Mouse (Mus musculus): ENCODE measurements around the gene Vapa. TPM values are rescaled to one million over a fixed set of nuclear protein-coding genes. Genes with fewer than 3 reads are reported as not detected.

Gene Vapa
- total RNA-seq, 2 experiments from 2014 or later = 150 to 151 TPM

DNA sequence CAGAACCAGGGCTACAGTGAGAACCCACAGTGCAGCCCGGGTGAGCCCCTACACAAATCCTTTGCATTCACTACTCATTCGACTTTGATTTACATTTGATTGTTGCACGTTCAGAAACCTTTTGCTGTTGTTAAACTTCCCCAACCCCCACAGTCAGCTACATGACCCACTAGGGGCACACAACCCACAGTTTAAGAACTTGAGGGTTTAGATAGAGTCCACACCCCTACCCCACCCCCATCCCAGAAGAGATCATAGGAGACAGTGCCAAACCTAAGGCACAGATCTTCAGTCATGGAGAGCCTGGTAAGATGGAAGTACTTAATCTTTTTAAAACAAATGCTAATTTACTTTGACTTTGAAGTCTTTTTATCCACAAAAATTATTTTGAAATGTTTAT lies 2.3 kb upstream of the Vapa start:
- no peak overlapping the region for H3K27ac ChIP-seq
- intact Hi-C loops (cut with DNase I) = loop anchor here (2.0 kb wide), 1 partner anchor 167 kb away; the partner anchor contains the start of gene Ppp4r1
- H3K4me3 ChIP-seq = no peak overlapping the region
- DNase-seq (ENCODE audit: extremely low spot score in 1 of 2, low spot score in 2 of 2) = no peak
- no peak for TF ChIP-seq CTCF (IDR thresholded peaks at IDR 0.05)

DNA sequence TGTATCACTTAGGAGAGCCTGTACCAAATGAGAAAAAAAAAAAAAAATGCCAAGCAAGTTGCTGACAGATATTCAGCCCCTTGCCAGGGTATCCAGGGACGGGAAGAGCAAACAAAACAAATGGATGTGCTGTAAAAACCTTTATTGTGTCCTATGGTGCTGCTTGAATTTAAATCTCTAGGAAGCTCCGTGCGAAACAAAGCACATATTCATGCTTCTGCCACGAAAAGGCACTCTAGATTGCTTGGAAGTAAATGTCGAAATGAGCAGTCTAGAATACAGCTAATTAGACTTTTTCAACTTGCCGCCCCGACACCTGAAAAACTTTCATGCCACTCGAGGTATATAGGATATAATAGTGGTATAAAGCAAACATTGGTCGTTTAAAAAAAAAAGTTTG lies 1.1 kb upstream of the Vapa start:
- intact Hi-C loops (cut with DNase I) = loop anchor here (1.0 to 5.0 kb wide), 4 partner anchors 29 to 168 kb away; partner anchors contain the start of gene Ppp4r1
- TF ChIP-seq CTCF (IDR thresholded peaks at IDR 0.05) = no peak
- peak overlapping the region; percentile 99 for H3K27ac ChIP-seq
- peak overlapping the region; percentile 96 for H3K4me3 ChIP-seq
- no peak for DNase-seq (ENCODE audit: extremely low spot score in 1 of 2, low spot score in 2 of 2)

DNA sequence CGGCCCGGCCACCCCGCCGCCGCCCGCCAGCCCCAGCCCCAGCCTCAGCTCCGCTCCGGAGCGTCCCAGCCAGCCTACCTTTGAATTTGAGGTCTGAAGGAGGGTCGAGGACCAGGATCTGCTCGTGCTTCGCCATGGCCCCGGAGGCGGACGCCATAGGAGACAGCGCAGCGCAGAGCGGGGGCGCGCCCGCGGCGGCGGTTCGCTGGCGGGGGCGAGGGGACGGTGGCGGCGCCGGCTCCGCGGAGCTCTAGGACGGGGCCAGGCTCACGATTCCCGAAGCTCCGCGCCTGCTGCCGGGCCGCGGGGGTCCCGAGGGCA lies 253 bp downstream of the Vapa start:
- TF ChIP-seq CTCF (IDR thresholded peaks at IDR 0.05) = no peak
- DNase-seq (ENCODE audit: extremely low spot score in 1 of 2, low spot score in 2 of 2) = no peak
- intact Hi-C loops (cut with DNase I) = loop anchor here (5.0 kb wide), 2 partner anchors 64 to 89 kb away; no protein-coding TSS in a partner anchor
- Histone ChIP-seq H3K4me3 (peak overlapping the region; percentile 96), H3K27ac (peak overlapping the region; percentile 99)

DNA sequence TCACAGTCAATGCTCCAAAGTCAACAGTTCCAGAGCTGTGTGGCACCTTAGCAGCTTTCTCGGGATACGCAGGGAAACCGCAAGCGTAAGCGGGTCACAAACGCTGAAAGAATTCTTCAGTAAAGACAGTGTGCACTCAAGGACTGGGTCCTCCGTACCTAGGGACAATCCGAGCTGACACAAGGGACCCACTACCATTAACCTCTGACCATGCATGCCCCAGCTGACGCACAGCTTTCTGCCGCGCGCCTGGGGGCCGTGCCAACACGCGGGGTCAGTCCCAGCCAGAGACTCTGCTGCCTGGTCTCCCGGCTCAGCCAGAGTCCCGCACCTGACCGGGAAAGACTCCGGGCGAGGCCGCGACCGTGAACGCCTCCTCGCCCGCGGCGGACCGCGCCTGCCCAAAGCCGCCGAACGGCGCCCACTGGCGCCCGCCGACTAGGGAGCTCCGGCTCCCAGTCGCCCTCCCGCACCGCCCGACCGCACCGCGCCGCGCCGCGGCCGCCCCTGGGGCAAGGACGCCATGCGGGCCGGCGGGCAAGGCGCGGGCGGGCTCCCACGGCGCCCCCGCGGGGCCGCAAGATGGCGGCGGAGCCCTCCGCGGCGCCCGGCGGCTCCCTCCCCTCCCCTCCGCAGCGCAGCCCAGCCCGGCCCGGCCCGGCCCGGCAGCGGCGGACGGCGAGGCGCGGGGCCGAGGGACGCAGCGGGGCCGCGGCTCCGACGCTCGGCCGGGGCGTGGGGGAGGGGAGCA lies 789 bp downstream of the Vapa start:
- DNase-seq (ENCODE audit: extremely low spot score in 1 of 2, low spot score in 2 of 2) = peak; percentile 43 to 47
- peak overlapping the region; percentile 99 for H3K27ac ChIP-seq
- no peak for TF ChIP-seq CTCF (IDR thresholded peaks at IDR 0.05)
- intact Hi-C loops (cut with DNase I) = loop anchor here (5.0 kb wide), 2 partner anchors 65 to 90 kb away; no protein-coding TSS in a partner anchor
- H3K4me3 ChIP-seq = peak overlapping the region; percentile 96

DNA sequence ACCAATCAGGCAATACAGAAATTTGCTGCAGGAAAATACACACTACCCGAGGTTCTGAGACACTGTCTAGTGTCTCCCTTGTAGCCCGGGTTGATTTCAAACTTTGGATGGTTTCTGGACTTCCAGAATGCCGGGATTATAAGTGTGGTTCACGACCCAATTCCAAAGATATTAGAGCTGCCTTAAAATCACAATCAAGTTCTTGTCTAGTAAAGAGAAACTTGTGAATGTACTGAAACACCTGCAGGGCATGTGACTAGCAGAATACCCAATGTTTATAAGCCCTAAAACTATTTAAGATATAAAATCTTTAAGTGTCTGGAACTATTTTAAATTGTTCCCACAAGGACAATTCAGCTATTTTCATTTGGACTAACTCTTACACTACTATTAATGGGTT lies 1.6 kb downstream of the Vapa start:
- Histone ChIP-seq H3K4me3 (peak overlapping the region; percentile 96), H3K27ac (no peak overlapping the region)
- no peak for DNase-seq (ENCODE audit: extremely low spot score in 1 of 2, low spot score in 2 of 2)
- TF ChIP-seq CTCF (IDR thresholded peaks at IDR 0.05) = no peak
- intact Hi-C loops (cut with DNase I) = loop anchor here (5.0 kb wide), 2 partner anchors 66 to 91 kb away; no protein-coding TSS in a partner anchor

DNA sequence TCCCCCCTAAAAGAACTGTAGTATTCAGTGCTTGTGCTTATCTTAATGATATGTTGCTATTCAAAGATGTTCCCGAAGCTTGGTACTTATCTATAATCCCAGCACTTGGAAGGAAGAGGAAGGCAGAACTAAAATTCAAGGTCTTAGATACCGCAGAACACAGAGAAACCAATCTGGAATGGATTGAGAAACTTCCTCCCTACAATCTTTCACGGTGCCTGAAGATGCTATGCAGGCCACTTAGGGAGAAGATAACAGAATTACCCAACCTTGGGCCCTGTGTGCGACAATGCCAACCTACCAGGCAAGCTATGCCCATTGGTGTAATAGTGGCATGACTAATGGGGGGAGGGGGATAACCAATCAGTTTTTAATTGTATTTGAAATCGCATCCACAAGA lies 4.6 kb downstream of the Vapa start:
- DNase-seq (ENCODE audit: extremely low spot score in 1 of 2, low spot score in 2 of 2) = no peak
- no peak for TF ChIP-seq CTCF (IDR thresholded peaks at IDR 0.05)
- H3K4me3 ChIP-seq = no peak overlapping the region

DNA sequence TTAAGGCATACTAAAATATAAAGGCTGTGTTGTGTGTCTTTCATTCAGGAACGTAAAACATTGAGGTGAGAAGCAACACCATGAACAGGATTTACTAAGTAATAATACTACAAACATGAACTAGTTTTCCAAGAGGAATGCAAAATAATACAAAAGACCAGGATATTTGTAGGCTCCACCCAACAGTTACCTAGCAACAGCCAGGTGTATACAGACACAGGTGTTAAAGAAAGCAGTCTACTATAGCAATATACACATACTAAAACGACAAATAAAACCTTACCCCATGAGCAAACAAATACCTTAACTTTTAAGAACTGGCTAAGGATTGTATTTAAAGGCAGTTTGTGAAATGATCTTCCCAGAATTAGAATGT lies 5.1 kb downstream of the Vapa start:
- intact Hi-C loops (cut with DNase I) = no loop called here
- Histone ChIP-seq H3K27ac (no peak overlapping the region), H3K4me3 (no peak overlapping the region)
- TF ChIP-seq CTCF (IDR thresholded peaks at IDR 0.05) = no peak
- no peak for DNase-seq (ENCODE audit: extremely low spot score in 1 of 2, low spot score in 2 of 2)

More for the DNA sequence above, 4.6 kb downstream of the Vapa start:
- H3K27ac ChIP-seq = no peak overlapping the region
- intact Hi-C loops (cut with DNase I) = no loop called here

DNA sequence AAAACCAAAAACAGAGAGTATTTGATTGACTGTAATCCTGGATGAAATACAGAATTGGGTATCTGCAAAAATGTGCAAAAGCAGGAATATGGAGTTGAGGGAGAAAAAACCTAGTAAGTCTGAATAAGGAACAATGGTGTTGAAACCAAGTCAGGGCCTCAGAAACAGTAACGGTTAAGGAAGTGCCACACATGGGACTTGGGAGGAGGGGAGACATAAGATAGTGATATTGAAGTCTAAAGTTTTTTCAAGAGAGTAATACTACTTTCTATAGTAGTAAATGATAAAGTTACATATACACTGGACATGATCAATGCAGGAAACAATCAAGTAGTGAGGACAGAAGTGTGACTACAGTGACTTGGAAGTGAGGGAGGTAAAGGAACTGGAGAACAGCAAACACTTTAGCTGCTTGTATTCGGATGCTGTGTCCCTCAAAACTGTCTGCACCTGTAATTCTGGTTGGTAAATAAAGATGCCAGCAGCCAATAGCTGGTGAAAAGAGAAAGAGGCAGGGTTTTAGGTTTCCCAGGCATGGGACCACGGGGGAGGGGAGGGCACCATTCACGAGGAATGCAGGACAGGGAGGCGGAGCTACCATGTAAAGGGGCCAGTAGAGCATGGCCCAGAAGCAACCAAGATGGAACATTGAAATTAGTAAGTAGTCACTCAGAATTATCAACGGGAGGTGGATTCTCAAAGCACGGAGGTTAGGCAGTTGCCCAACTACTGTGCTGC lies 5.6 kb downstream of the Vapa start:
- Histone ChIP-seq H3K4me3 (no peak overlapping the region), H3K27ac (no peak overlapping the region)
- intact Hi-C loops (cut with DNase I) = no loop called here
- TF ChIP-seq CTCF (IDR thresholded peaks at IDR 0.05) = no peak
- no peak for DNase-seq (ENCODE audit: extremely low spot score in 1 of 2, low spot score in 2 of 2)

DNA sequence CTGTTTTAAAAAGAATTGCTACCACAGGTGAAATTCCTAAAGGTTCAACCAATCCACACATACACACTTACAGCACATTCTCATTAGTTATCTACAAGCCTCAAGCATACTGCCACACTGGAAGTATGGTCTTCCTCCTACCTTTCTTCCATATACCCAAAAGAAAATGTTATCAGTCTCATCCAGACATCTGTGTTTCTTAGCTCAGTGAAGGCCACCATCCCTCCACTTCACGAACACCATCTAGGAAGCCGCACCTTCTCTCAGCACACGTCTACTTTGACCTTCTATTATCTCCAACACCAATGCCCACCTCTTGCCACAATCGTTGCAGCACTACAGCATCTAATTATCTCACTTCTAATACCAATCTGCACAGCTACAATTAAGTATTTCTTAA lies 7.3 kb downstream of the Vapa start:
- no peak for DNase-seq (ENCODE audit: extremely low spot score in 1 of 2, low spot score in 2 of 2)
- TF ChIP-seq CTCF (IDR thresholded peaks at IDR 0.05) = no peak
- H3K27ac ChIP-seq = no peak overlapping the region
- intact Hi-C loops (cut with DNase I) = no loop called here
- no peak overlapping the region for H3K4me3 ChIP-seq

DNA sequence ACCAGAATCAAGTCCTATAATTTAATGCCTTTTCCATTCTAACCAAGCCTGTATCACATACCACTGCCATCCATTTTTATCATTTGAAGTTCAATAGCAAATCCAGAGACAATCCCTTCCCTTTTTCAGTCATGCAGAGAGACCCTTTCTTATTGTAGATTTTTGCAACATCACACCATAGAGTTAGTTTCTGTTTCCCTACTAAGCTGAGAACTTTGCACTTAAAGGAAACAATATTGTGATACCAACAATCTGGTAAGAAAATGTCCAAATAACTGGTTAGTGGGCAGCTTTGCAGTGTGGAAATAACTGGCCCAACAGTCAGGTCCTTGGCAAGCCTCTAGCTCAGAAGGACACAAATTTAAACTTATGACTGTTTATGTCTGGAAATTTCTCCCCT lies 8.5 kb downstream of the Vapa start:
- no peak for DNase-seq (ENCODE audit: extremely low spot score in 1 of 2, low spot score in 2 of 2)
- H3K4me3 ChIP-seq = no peak overlapping the region
- intact Hi-C loops (cut with DNase I) = no loop called here
- no peak overlapping the region for H3K27ac ChIP-seq
- TF ChIP-seq CTCF (IDR thresholded peaks at IDR 0.05) = no peak

DNA sequence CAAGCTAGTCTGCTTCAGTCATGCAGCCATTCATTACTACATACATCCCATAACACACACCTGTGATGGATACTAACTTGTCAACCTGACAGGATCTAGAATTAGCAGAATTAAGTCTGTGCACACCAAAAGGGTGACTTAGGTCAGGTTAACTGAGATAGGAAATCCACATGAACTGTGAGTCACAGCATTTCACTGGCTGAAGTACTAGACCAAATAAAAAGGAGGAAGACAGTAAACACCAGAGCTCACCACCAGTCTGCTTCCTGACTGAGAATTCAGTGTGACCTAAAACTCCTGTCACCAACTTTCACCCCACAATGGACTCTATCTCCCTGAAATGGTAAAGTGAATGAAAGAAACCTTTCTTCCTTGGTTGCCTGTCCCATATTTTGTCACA lies 9.0 kb downstream of the Vapa start:
- intact Hi-C loops (cut with DNase I) = no loop called here
- Histone ChIP-seq H3K4me3 (no peak overlapping the region), H3K27ac (no peak overlapping the region)
- no peak for TF ChIP-seq CTCF (IDR thresholded peaks at IDR 0.05)
- DNase-seq (ENCODE audit: extremely low spot score in 1 of 2, low spot score in 2 of 2) = no peak

DNA sequence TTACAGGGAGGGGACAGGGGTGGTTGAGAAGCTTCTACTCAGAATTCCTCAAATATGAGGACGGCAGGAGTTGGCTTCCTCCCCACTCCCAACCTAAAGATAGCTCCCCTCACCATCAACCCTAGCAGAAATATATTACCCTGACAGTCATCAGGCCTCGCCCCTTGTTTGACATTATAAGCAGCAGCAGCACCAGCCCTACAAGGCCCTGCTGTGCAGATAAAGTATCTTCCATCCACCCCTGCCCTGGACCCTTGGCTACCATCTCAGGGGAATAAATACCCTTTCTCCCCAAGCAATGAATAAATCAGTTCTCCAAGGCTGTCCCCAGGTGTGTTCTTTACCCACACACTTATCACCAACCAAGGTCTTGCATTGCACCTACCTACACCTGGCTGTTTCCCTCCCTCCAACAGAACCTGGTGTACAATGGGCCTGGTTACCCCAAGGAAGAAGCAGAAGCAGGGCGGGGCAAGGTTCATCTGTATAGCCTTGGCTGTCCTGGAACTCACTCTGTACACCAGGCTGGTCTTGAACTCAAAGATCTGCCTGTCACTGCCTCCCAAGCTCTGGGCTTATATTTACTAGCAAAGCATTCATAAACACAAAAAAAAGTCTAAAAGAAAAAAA lies 15.4 kb downstream of the Vapa start:
- intact Hi-C loops (cut with DNase I) = no loop called here
- DNase-seq (ENCODE audit: extremely low spot score in 1 of 2, low spot score in 2 of 2) = no peak
- H3K4me3 ChIP-seq = no peak overlapping the region
- H3K27ac ChIP-seq = no peak overlapping the region
- TF ChIP-seq CTCF (IDR thresholded peaks at IDR 0.05) = no peak

Data from left cerebral cortex, adult 2 months (tissue).